14 mouse cellular contexts compared by ENCODE assay signal in genomic region chr10:82676949-82677348, GRCm38 (mm10). TPM values are rescaled to one million over a fixed set of nuclear protein-coding genes. Genes with fewer than 3 reads are reported as not detected.
A peak's percentile ranks its signal among the peaks of the same experiment; 100 is the strongest.
DNase-seq lines count a peak whose midpoint lies in the region; ATAC-seq and TF ChIP-seq lines count a peak whose summit lies in the region.
"Had no signal": no experiment of that assay in that cellular context is flagged by ENCODE, and none has a peak within 500 bp of the region (broad histone marks: within the 10 kb centered on the region; RNA-seq: fewer than 3 reads in every experiment).

No protein-coding gene starts in this region.

- no peak overlapping the region for H3K27ac ChIP-seq in hindbrain, embryonic 15.5 days (replicated peaks)
- no peak overlapping the region for H3K27ac ChIP-seq in hindbrain, embryonic 10.5 days
- no peak overlapping the region for H3K27ac ChIP-seq in kidney, embryonic 16.5 days (ENCODE audit: low read length)
- H3K27ac ChIP-seq: embryonic facial prominence, embryonic 12.5 days; liver, embryonic 13.5 days; neural tube, embryonic 12.5 days had no signal

- no peaks in the 10 kb centered on the region for H3K9me3 ChIP-seq in hindbrain, embryonic 15.5 days
- no peaks in the 10 kb centered on the region for H3K9me3 ChIP-seq in hindbrain, embryonic 10.5 days
- no peaks in the 10 kb centered on the region for H3K9me3 ChIP-seq in kidney, embryonic 16.5 days (ENCODE audit: low read length)
- H3K9me3 ChIP-seq: embryonic facial prominence, embryonic 12.5 days; liver, embryonic 13.5 days; neural tube, embryonic 12.5 days had no signal

- TF ChIP-seq CTCF in lung, adult 2 months (IDR thresholded peaks at IDR 0.05; ENCODE audit: insufficient read depth, low read length), result no peak

- 0 out of 2 replicates have a peak, but pooled peaks have one; percentile 15 for ATAC-seq in hindbrain, embryonic 15.5 days (ENCODE audit: low FRiP score, low read depth)
- ATAC-seq in kidney, embryonic 16.5 days (ENCODE audit: low FRiP score, low TSS enrichment), result no peak

- H3K27me3 ChIP-seq in hindbrain, embryonic 15.5 days, result no peaks in the 10 kb centered on the region
- no peaks in the 10 kb centered on the region for H3K27me3 ChIP-seq in hindbrain, embryonic 10.5 days (ENCODE audit: insufficient read depth, poor library complexity, severe bottlenecking)
- no peaks in the 10 kb centered on the region for H3K27me3 ChIP-seq in kidney, embryonic 16.5 days (ENCODE audit: insufficient read depth, low read length)
- H3K27me3 ChIP-seq: embryonic facial prominence, embryonic 12.5 days; liver, embryonic 13.5 days; neural tube, embryonic 12.5 days had no signal

- 77% methylated on average over 6 of the region's 6 CpGs for WGBS in hindbrain, embryonic 15.5 days
- 82% methylated on average over 6 of the region's 6 CpGs for WGBS in hindbrain, embryonic 10.5 days
- WGBS in lung, adult 2 months, result 72% methylated on average over 6 of the region's 6 CpGs
- 78% methylated on average over 6 of the region's 6 CpGs for WGBS in kidney, embryonic 16.5 days

- H3K4me2 ChIP-seq in hindbrain, embryonic 15.5 days, result no peak overlapping the region
- H3K4me2 ChIP-seq in kidney, embryonic 16.5 days (replicated peaks; ENCODE audit: low read depth, low read length), result no peak overlapping the region
- H3K4me2 ChIP-seq: embryonic facial prominence, embryonic 12.5 days; liver, embryonic 13.5 days; neural tube, embryonic 12.5 days had no signal

- H3K4me3 ChIP-seq in hindbrain, embryonic 15.5 days, result no peak overlapping the region
- no peak overlapping the region for H3K4me3 ChIP-seq in hindbrain, embryonic 10.5 days
- no peak overlapping the region for H3K4me3 ChIP-seq in lung, adult 2 months (replicated peaks; ENCODE audit: extremely low read depth, low read depth, low read length)
- H3K4me3 ChIP-seq in kidney, embryonic 16.5 days (ENCODE audit: low read length), result no peak overlapping the region
- H3K4me3 ChIP-seq: embryonic facial prominence, embryonic 12.5 days; liver, embryonic 13.5 days; neural tube, embryonic 12.5 days had no signal

- no peak for TF ChIP-seq POLR2A in lung, adult 2 months (IDR thresholded peaks at IDR 0.05; ENCODE audit: borderline replicate concordance, extremely low read depth, low read depth, low read length)

- no peak overlapping the region for H3K9ac ChIP-seq in hindbrain, embryonic 15.5 days
- H3K9ac ChIP-seq in kidney, embryonic 16.5 days (replicated peaks; ENCODE audit: low read length), result no peak overlapping the region
- H3K9ac ChIP-seq: embryonic facial prominence, embryonic 12.5 days; liver, embryonic 13.5 days; neural tube, embryonic 12.5 days had no signal

- H3K36me3 ChIP-seq in hindbrain, embryonic 15.5 days, result no peaks in the 10 kb centered on the region
- H3K36me3 ChIP-seq in hindbrain, embryonic 10.5 days, result no peaks in the 10 kb centered on the region
- no peaks in the 10 kb centered on the region for H3K36me3 ChIP-seq in kidney, embryonic 16.5 days (ENCODE audit: insufficient read depth, low read length)
- H3K36me3 ChIP-seq: embryonic facial prominence, embryonic 12.5 days; liver, embryonic 13.5 days; neural tube, embryonic 12.5 days had no signal

- no peaks in the 10 kb centered on the region for H3K4me1 ChIP-seq in hindbrain, embryonic 15.5 days (replicated peaks)
- no peaks in the 10 kb centered on the region for H3K4me1 ChIP-seq in hindbrain, embryonic 10.5 days (replicated peaks)
- no peaks in the 10 kb centered on the region for H3K4me1 ChIP-seq in lung, adult 2 months (ENCODE audit: control insufficient read depth, insufficient read depth, low read length)
- H3K4me1 ChIP-seq in kidney, embryonic 16.5 days (ENCODE audit: insufficient read depth, low read length), result no peaks in the 10 kb centered on the region
- H3K4me1 ChIP-seq: embryonic facial prominence, embryonic 12.5 days; liver, embryonic 13.5 days; neural tube, embryonic 12.5 days had no signal

- no peak for DNase-seq in hindbrain, embryonic 10.5 days (ENCODE audit: low spot score)
- DNase-seq in right cerebral cortex, postnatal 10 days (ENCODE audit: low spot score in 2 of 2), result peak; percentile 56 to 64
- DNase-seq in right cerebral cortex, postnatal 4 days, result no peak
- peak; percentile 53 to 58 for DNase-seq in layer of hippocampus, adult 18-20 months (ENCODE audit: low spot score in 2 of 2)
- DNase-seq in lung, adult 2 months, result no peak
- DNase-seq in urinary bladder, postnatal 25 days (ENCODE audit: low spot score), result no peak
- DNase-seq: adrenal gland, postnatal 10 days; liver, embryonic 13.5 days; lung, postnatal 36 days; midbrain, embryonic 14.5 days had no signal

RNA-seq across cellular contexts. Expression of gene Glt8d2, which starts 13.5 kb away (rescaled TPM):
- 1.5 TPM in 2 replicates for polyA plus RNA-seq in hindbrain, embryonic 15.5 days (2015; fragmentation: Nextera tagmentation; extraction: Ambion mirVana)
- polyA plus RNA-seq in hindbrain, embryonic 10.5 days (2016; fragmentation: Nextera tagmentation; extraction: Ambion mirVana), result 1.1 and 1.9 TPM in 2 replicates
- total RNA-seq in layer of hippocampus, adult 18-20 months (2021), result 10 to 100 TPM; 20.1 to 23.8 TPM
- 4.4 and 5.5 TPM in 2 replicates for polyA plus RNA-seq in lung, adult 2 months (2012; rRNA removed)
- polyA plus RNA-seq in kidney, embryonic 16.5 days (2015; fragmentation: Nextera tagmentation; extraction: Ambion mirVana), result 3.0 and 4.1 TPM in 2 replicates

RNA-seq across cellular contexts. Expression of gene Hcfc2, which starts 19.0 kb away (rescaled TPM):
- polyA plus RNA-seq in hindbrain, embryonic 15.5 days (2015; fragmentation: Nextera tagmentation; extraction: Ambion mirVana), result 35.9 and 37.3 TPM in 2 replicates
- 26.4 and 27.1 TPM in 2 replicates for polyA plus RNA-seq in hindbrain, embryonic 10.5 days (2016; fragmentation: Nextera tagmentation; extraction: Ambion mirVana)
- 10 to 100 TPM; 51.9 TPM for total RNA-seq in layer of hippocampus, adult 18-20 months (2021)
- polyA plus RNA-seq in lung, adult 2 months (2012; rRNA removed), result 6.9 and 9.3 TPM in 2 replicates
- 30.4 and 33.9 TPM in 2 replicates for polyA plus RNA-seq in kidney, embryonic 16.5 days (2015; fragmentation: Nextera tagmentation; extraction: Ambion mirVana)

RNA-seq across cellular contexts. Expression of gene Tdg, which starts 47.3 kb away (rescaled TPM):
- polyA plus RNA-seq in hindbrain, embryonic 15.5 days (2015; fragmentation: Nextera tagmentation; extraction: Ambion mirVana), result 146 and 153 TPM in 2 replicates
- 264 and 265 TPM in 2 replicates for polyA plus RNA-seq in hindbrain, embryonic 10.5 days (2016; fragmentation: Nextera tagmentation; extraction: Ambion mirVana)
- total RNA-seq in layer of hippocampus, adult 18-20 months (2021), result 10 to 100 TPM; 32.6 to 35.1 TPM
- 13.6 and 20.5 TPM in 2 replicates for polyA plus RNA-seq in lung, adult 2 months (2012; rRNA removed)
- polyA plus RNA-seq in kidney, embryonic 16.5 days (2015; fragmentation: Nextera tagmentation; extraction: Ambion mirVana), result 158 and 159 TPM in 2 replicates

RNA-seq across cellular contexts. Expression of gene 1190007I07Rik, which starts 53.9 kb away (rescaled TPM):
- polyA plus RNA-seq in hindbrain, embryonic 15.5 days (2015; fragmentation: Nextera tagmentation; extraction: Ambion mirVana), result 32.6 and 36.5 TPM in 2 replicates
- 36.1 and 37.4 TPM in 2 replicates for polyA plus RNA-seq in hindbrain, embryonic 10.5 days (2016; fragmentation: Nextera tagmentation; extraction: Ambion mirVana)
- total RNA-seq in layer of hippocampus, adult 18-20 months (2021), result 10 to 100 TPM; 17.8 to 20.7 TPM
- 22.3 and 37.2 TPM in 2 replicates for polyA plus RNA-seq in lung, adult 2 months (2012; rRNA removed)
- 43.2 and 45.3 TPM in 2 replicates for polyA plus RNA-seq in kidney, embryonic 16.5 days (2015; fragmentation: Nextera tagmentation; extraction: Ambion mirVana)

Comparison
In these comparisons a context has a peak if more than half of its experiments do, and no peak if none do; other contexts are left out.
1. DNase-seq: peak in right cerebral cortex, postnatal 10 days (2 of 2) and layer of hippocampus, adult 18-20 months (2 of 2); none in hindbrain, embryonic 10.5 days (single experiment), right cerebral cortex, postnatal 4 days (single experiment), lung, adult 2 months (single experiment) and urinary bladder, postnatal 25 days (single experiment).